In the genomic region with DNA sequence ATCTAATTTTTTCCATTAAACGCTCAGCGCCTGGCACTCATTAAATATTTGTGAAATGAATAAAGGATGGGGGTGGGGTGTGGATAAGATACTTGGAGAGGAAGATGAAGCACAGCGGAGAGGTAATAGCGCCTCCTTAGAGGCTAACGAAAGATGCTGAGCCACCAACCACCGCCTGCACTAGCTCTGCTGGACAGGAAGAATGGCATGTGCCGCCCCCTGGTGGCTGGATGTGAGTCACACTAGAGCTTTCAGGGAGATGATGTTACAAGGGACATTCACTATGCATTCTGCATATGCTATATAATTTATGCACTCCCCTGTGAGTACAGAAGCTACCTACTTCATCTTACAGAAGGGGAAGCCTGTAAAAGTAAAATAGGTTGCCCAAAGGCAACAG, we compare ENCODE assay signal across 8 mouse cellular contexts. TPM values are rescaled to one million over a fixed set of nuclear protein-coding genes. Genes with fewer than 3 reads are reported as not detected.
DNase-seq lines count a peak whose midpoint lies in the region; ATAC-seq and TF ChIP-seq lines count a peak whose summit lies in the region.

No protein-coding gene starts in this region.

- 6% methylated on average over 7 of the region's 7 CpGs for WGBS in heart, embryonic 11.5 days (ENCODE audit: insufficient replicate concordance)

- no peaks in the 10 kb centered on the region for H3K36me3 ChIP-seq in heart, embryonic 11.5 days (ENCODE audit: control insufficient read depth, insufficient read depth, low read length)
- no peaks in the 10 kb centered on the region for H3K36me3 ChIP-seq in splenic B cell, adult 2 months (ENCODE audit: control insufficient read depth, insufficient read depth, low read length, poor library complexity, severe bottlenecking)

- H3K9me3 ChIP-seq in heart, embryonic 11.5 days (replicated peaks; ENCODE audit: control insufficient read depth, low read length), result no peaks in the 10 kb centered on the region

- peak; percentile 89 to 98 for DNase-seq in heart, adult 18-20 months
- peak; percentile 96 for DNase-seq in adrenal gland, postnatal 10 days
- peak; percentile 70 for DNase-seq in embryo, embryonic 11.5 days (ENCODE audit: low read depth, low spot score)
- peak; percentile 91 to 97 for DNase-seq in heart, postnatal 10 days
- peak; percentile 82 to 92 for DNase-seq in left cerebral cortex, adult 2 months (ENCODE audit: extremely low spot score in 1 of 2, low spot score in 2 of 2)
- DNase-seq in monocyte, adult 2 months (ENCODE audit: low read depth in 1 of 2, low spot score in 2 of 2), result peak; percentile 62 to 77
- DNase-seq in splenic B cell, adult 2 months (ENCODE audit: low read depth, low spot score), result peak; percentile 92

- peak; percentile 91 for TF ChIP-seq CTCF in left cerebral cortex, adult 2 months (IDR thresholded peaks at IDR 0.05)

- no peak for ATAC-seq in heart, embryonic 11.5 days (replicated peaks; ENCODE audit: insufficient number of reproducible peaks, low FRiP score, low TSS enrichment)

- H3K9ac ChIP-seq in heart, embryonic 11.5 days (ENCODE audit: low read depth, low read length), result no peak overlapping the region

- no peaks in the 10 kb centered on the region for H3K27me3 ChIP-seq in heart, embryonic 11.5 days (ENCODE audit: control insufficient read depth, insufficient read depth, low read length)
- H3K27me3 ChIP-seq in splenic B cell, adult 2 months (ENCODE audit: control insufficient read depth, insufficient read depth, low read length, poor library complexity, severe bottlenecking), result no peaks in the 10 kb centered on the region

- no peak overlapping the region for H3K4me2 ChIP-seq in heart, embryonic 11.5 days

- H3K4me3 ChIP-seq in heart, embryonic 11.5 days (ENCODE audit: low read depth, low read length), result no peak overlapping the region
- H3K4me3 ChIP-seq in left cerebral cortex, adult 2 months, result no peak overlapping the region

- intact Hi-C loops in heart, postnatal 10 days (cut with DNase I), result loop anchor here (1.0 to 5.0 kb wide), 3 partner anchors 32 to 101 kb away; no protein-coding TSS in a partner anchor
- intact Hi-C loops in left cerebral cortex, adult 2 months (cut with DNase I), result loop anchor here (1.0 to 5.0 kb wide), 2 partner anchors 32 to 51 kb away; no protein-coding TSS in a partner anchor

- H3K4me1 ChIP-seq in heart, embryonic 11.5 days (ENCODE audit: control insufficient read depth, insufficient read depth, low read length), result peaks cover 10% of the 10 kb centered on the region; the same call in 1 of the 2 replicates

- no peak overlapping the region for H3K27ac ChIP-seq in heart, embryonic 11.5 days (ENCODE audit: low read depth, low read length)
- no peak overlapping the region for H3K27ac ChIP-seq in left cerebral cortex, adult 2 months

RNA-seq across cellular contexts. Expression of a gene that starts 4.9 kb away (rescaled TPM):
- total RNA-seq in heart, adult 18-20 months (2021), result 10 to 100 TPM; 43.8 to 47.7 TPM
- polyA plus RNA-seq in heart, embryonic 11.5 days (2014; fragmentation: Nextera tagmentation; extraction: Ambion mirVana), result 61.8 and 65.6 TPM in 2 replicates
- total RNA-seq in adrenal gland, postnatal 10 days (2021), result 10 to 100 TPM; 35.1 to 57.4 TPM
- total RNA-seq in heart, postnatal 10 days (2021), result 10 to 100 TPM; 48.5 to 59.8 TPM
- 100 to 1,000 TPM; 328 to 345 TPM for total RNA-seq in left cerebral cortex, adult 2 months (2021)

RNA-seq across cellular contexts. Expression of a gene that starts 37.7 kb away (rescaled TPM):
- 1 to 10 TPM; 3.8 to 4.0 TPM for total RNA-seq in heart, adult 18-20 months (2021)
- polyA plus RNA-seq in heart, embryonic 11.5 days (2014; fragmentation: Nextera tagmentation; extraction: Ambion mirVana), result 0.37 and 0.66 TPM in 2 replicates
- total RNA-seq in adrenal gland, postnatal 10 days (2021), result 10 to 100 TPM; 19.3 to 39.8 TPM
- total RNA-seq in heart, postnatal 10 days (2021), result 1 to 10 TPM; 8.0 to 8.7 TPM
- total RNA-seq in left cerebral cortex, adult 2 months (2021), result 1 to 10 TPM; 6.5 to 9.6 TPM

Comparison
In these comparisons a context has a peak if more than half of its experiments do, and no peak if none do; other contexts are left out.
1. RNA of a gene that starts 4.9 kb away (total RNA-seq): 328 to 345 TPM in left cerebral cortex, adult 2 months; 48.5 to 59.8 TPM in heart, postnatal 10 days, 35.1 to 57.4 TPM in adrenal gland, postnatal 10 days and 43.8 to 47.7 TPM in heart, adult 18-20 months; every median in the first group is over 4 times any median in the second.
2. Peak in every context shown above with its lines, with median percentiles within 50 percentile points of each other: DNase-seq.